Mouse (Mus musculus) brain, adult 2 months (tissue): ENCODE measurements around the gene Dennd1c.

ENCODE experiments used
- DNase-seq: peaks from one replicate; pipeline ENCODE4 v3.0.0; 2011; ENCODE audit warnings: low read depth, low spot score

Gene Dennd1c

DNA sequence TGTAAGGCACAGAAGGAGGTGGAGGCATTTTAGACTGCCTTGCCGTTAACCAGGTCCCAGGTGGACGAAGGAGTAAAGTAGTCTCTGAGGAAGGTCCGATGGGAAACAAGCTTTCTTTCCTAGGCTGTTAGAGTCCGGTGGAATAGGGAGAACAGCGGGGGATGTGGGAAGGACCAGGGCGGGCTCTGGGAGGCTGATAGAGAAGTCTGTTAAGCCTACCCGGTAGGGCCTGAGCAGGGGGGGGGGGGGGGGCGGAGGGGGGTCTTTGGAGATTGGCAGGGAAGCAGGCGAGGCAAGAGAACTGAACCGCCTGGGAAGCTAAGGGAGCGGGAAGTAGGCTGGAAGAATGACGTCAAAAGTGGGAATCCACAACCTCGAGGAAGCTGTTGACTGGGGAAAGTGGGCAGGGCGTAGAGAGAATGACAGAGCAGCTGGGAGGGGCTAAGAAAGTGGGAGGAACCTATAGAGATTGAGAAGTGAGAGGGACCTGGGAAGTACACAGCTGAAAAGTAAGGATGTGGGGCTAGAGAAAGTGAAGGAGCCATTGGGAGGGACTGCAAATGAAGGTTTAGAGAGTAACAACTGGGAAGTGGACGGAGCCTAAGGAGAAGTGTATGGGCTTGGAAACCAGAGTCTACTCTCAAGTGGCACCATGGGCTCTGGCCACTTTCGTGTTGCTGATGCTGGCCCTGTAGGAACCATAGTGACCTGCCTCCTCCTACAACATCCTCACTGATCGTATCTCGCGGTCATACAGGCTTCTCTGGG, 17.7 kb upstream of the Dennd1c start:
- DNase-seq, result peak; percentile 71

GRCm38 (mm10) chr17:57094222-57094621, 15.9 kb upstream of the Dennd1c start:
- DNase-seq, result no peak

GRCm38 (mm10) chr17:57087049-57087832, 8.9 kb upstream of the Dennd1c start, which contains the start of gene Tubb4a:
Gene Tubb4a, minus strand, starts transcription at chr17:57087782.
- peak; percentile 98 for DNase-seq

DNA sequence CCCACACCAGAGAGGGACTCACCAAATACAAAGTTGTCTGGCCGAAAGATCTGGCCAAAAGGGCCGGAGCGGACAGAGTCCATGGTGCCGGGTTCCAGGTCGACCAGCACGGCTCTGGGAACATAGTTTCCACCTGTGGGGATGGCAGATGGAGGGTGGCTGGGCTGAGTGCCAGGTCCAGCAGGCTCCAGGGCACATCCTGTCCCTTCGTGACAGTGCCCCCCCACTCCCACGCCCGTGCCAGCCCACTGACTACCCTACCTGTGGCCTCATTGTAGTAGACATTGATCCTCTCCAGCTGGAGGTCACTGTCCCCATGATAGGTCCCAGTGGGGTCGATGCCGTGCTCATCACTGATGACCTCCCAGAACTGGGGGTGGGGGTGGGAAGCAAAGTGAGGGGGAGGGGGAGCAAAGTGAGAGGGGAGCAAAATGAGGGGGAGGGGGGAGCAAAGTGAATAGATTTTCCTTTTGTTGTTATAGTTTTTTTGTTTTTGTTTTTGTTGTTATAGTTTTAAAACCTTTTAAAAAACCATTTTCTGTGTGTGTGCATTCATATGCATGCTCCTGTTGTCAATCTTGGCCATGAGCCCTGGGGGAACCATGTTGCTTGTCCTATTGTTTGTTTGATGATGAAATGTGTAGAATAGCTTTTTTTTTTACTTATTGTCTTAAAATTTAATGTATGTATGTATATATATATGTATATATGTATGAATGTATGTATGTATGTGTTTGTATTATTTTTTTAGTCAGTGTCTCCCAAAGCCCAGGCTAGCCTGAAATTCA, 7.8 kb upstream of the Dennd1c start:
- DNase-seq, result peak; percentile 95

DNA sequence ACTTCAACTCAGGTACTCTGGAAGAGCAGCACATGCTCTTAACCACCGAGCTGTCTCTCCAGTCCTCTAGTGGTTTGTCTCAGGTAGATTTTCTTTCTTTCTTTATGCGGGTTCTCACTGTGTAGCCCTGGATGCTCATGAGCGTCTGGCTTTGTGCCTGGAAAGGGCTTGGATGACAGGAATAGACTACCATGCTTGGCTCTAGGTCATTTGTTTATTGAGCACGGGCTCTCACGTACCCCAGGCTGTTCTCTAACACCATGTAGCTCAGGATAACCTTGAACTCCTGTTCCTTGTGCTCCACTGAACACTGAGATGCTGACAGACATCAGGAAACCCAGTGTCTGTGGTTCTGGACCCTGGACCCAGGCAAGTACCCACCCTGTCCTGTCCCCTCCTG, 4.2 kb upstream of the Dennd1c start:
- peak; percentile 90 for DNase-seq

DNA sequence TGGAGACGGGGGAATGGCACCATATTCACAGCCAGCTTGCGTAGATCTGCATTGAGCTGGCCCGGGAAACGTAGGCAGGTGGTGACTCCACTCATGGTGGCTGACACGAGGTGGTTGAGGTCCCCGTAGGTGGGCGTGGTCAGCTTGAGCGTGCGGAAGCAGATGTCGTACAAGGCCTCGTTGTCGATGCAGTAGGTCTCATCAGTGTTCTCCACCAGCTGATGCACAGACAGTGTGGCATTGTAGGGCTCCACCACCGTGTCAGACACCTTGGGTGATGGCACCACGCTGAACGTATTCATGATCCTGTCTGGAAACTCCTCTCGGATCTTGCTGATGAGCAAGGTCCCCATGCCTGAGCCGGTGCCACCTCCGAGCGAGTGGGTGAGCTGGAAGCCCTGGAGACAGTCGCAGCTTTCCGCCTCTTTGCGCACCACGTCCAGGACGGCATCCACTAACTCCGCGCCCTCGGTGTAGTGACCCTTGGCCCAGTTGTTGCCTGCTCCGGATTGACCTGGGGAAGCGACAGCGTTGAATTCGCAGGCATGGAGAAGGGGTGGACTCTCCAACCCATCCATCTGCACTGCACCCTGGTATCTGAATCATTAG, 3.0 kb upstream of the Dennd1c start:
- no peak for DNase-seq

DNA sequence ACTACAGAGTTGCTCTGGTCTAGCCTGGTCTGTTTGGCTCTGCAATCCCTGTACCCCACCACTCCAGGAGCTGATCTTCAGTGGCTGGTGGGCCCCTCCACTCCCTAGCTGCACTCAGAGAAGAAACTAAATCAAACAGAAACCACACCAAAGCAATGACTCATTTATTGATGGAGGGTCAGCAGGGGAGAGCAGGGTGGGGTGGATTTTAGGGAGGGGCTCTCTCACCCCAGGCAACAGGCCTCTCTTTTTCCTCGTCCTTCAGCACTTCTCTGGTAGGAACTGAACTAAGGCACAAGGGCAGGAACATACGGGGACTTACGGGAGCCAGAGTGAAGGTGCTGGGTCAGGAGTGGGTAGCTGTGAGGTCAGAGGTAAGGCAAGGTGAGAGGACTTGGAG, 1.6 kb upstream of the Dennd1c start:
- DNase-seq, result no peak

DNA sequence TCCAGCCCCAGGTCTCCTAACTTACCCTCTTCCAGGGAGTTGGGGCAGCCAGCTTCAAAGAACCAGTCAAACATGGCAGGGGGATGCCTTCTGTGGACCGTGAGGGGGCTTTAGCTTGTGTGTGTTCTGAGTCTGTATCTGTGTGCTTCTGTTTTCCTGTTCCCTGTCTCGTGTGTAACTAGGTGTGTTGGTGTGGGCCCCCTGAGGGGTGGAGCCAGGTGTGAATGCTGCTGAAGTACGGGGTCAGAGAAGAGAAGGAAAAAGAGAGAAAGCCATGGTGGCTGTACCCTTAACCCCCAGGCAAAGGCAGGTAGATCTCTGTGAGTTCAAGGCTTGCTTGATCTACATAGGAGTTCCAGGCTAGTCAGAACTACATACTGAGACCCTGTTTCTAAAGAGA, 1.4 kb downstream of the Dennd1c start:
- no peak for DNase-seq

DNA sequence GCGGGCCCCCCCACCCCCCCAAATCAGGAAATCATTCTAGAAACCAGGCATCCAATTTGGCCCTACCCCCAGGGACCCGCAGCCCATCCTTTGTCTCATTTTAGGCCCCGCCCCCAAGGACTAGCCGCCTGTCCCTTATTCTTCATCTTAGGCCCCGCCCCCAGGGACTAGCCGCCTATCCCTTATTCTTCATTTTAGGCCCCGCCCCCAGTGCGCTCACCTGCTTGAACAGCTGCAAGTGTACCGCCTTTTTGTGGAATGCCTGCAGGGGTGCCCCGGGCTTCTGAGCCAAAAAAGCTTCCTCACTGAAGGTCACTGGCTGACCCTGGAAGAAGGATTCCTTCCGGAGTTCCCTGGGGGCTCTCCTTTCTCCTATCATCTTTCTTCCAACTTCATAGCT, 7.6 kb downstream of the Dennd1c start:
- no peak for DNase-seq

DNA sequence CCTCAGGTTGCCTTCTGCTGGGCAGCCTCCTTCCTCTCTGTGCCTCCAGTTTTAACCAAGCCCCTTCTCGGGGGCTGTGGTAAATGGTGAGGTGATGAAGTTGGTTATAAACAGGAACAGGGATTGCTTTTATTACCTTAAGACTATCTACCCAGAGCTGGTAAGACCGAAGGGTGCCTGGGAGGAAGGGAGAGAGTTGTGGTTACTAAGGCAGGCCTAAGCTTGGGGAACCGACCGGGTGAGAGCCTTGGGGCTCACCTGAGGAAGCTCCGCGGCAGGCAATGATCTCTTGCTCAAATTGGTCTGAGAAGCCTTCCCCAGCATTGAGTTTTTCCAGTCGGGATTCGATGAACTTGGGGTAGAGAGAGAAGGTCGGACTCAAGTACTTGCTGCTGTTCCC, 8.0 kb downstream of the Dennd1c start:
- no peak for DNase-seq

- DNase-seq, result no peak
Measured at GRCm38 (mm10) chr17:57066908-57067307, 11.4 kb downstream of the Dennd1c start.

- DNase-seq, result no peak
Measured at GRCm38 (mm10) chr17:57063031-57063430, 15.3 kb downstream of the Dennd1c start.

GRCm38 (mm10) chr17:57062548-57062947, 15.8 kb downstream of the Dennd1c start:
- DNase-seq, result no peak

GRCm38 (mm10) chr17:57062011-57062521, 16.2 kb downstream of the Dennd1c start:
- no peak for DNase-seq

- peak; percentile 19 for DNase-seq
Measured at GRCm38 (mm10) chr17:57061069-57061468, 17.2 kb downstream of the Dennd1c start.

- peak; percentile 99 for DNase-seq
Measured at GRCm38 (mm10) chr17:57060231-57060801, 18.0 kb downstream of the Dennd1c start.

DNA sequence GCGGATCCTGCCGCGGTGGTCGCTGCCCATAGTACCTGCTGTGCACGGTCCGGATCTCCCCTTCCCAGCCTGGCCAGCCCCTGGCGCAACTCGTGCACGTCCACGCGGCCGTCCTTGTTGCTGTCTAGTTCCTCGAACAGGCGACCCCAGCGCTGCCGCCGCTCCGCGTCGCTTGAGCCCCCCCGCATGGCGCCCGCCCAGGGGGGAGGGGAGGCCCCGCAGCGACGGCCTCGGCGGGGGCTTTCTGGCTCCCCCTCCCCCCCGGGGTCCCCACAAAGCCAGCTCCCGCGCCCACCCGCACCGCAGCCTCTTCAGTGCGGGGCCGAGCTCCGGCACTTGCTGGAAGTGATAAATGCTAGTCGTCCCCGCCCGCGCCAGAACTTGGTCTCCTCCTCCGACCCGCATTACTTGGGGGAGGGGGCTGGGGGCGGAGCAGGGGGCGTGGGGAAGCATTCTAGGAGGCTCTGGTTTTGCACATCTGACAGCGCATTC, 18.8 kb downstream of the Dennd1c start, which contains the start of gene Slc25a23:
TSS of gene Slc25a23 (minus strand) at position 378 of the 492 bp plus-strand sequence.
- peak; percentile 90 for DNase-seq

GRCm38 (mm10) chr17:57058891-57059485, 19.3 kb downstream of the Dennd1c start, which contains the start of gene Crb3:
Gene Crb3, plus strand, starts transcription at chr17:57059105.
- peak; percentile 45 for DNase-seq

DNA sequence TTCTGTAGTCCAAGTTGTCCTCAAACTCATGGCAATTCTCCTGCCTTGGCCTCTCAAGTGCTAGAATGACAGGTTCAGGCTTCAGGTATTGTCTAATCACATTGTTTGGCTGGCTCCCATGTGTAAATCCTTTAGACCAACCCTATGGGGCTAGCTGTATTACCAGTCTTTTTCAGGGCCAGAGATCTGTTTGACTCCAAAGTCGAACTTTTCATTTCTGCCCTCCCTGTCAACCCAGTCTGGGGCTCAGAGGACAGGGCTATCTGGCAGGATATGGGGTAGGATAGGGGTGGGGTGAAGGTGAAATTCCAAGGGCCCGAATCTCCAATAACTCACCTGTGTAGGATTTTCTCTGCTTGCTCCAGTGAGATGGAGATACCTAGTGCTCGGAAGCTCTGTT, 22.1 kb downstream of the Dennd1c start:
- no peak for DNase-seq

DNA sequence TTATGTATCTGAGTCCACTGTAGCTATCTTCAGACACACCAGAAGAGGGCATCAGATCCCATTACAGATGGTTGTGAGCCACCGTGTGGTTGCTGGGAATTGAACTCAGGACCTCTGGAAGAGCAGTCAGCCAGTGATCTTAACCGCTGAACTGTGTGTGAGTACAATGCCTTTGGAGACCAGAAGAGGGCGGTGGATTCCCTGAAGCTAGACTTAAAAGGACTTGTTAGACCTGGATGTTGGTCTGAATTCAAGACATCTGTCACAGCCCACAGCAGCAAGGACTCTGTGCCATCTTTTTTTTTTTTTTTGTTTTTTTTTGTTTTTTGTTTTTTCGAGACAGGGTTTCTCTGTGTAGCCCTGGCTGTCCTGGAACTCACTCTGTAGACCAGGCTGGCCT, 26.6 kb downstream of the Dennd1c start:
- peak; percentile 44 for DNase-seq
